Mouse (Mus musculus): Measurements from ENCODE around the gene Acsf2.

DNA sequence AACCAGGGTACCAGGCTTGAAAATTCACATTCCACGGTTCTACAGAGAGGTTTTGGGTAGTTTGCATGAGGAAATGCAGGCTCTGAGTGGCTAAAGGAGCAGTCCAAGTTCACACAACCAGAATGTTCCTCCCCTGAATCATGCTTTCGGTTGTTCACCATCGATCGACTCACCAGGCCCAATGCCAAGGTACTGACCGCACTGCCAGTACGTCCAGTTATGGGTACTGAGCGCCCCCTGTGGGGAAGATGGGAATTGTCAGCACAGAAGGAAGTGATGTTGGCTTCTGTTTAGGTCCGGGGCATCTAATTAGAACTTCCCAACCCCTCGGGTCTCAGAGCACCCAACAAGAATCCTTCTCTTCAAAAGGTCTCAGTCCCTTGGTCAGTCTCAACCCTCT lies 57.7 kb downstream of the Acsf2 start:
- no peak for TF ChIP-seq TAL1 (conservative IDR thresholded peaks at IDR 0.05; ENCODE audit: low read depth, low read length)
- TF ChIP-seq CTCF (IDR thresholded peaks at IDR 0.05; ENCODE audit: low read depth, low read length) = peak; percentile 69
- TF ChIP-seq GATA2 (IDR thresholded peaks at IDR 0.05; ENCODE audit: borderline replicate concordance, low read depth, low read length) = no peak
- no peak for TF ChIP-seq GATA1 (IDR thresholded peaks at IDR 0.05; ENCODE audit: borderline replicate concordance, low read length)
